Mouse (Mus musculus) liver, adult (tissue): ENCODE results near the gene Ap1m2.

Experiments
- GATA4 ChIP-seq: IDR thresholded peaks from 2 replicates; pipeline ENCODE4 v1.6.1; 2014; ENCODE audit warnings: mild to moderate bottlenecking, low read length; ENCODE audit not compliant: insufficient replicate concordance

Gene Ap1m2

DNA sequence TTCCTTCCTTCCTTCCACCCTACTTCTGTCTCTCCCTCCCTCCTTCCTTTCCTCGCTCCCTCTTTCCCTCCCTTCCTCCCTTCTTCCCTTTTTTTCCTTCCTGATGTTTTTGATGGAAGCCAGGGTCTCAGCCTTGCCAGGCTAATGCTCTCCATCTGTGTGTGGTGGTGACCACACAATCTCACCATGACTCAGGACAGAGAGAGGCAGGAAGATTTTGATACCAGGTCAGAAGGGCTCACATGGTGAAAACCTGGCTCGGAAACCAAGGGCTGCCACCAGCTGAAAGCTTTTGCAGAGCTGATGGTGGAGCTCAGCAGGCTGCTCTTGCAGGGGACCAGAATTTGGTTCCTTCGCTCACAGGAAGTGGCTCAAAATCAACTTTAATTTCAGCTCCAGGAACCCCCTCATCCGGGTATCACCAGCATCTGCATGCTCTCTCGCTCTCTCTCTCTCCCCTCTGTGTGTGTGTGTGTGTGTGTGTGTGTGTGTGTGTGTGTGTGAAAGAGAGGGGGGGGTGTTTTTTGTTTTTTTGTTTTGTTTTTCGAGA is 51.6 kb downstream of the Ap1m2 start:
- TF ChIP-seq GATA4, result no peak

DNA sequence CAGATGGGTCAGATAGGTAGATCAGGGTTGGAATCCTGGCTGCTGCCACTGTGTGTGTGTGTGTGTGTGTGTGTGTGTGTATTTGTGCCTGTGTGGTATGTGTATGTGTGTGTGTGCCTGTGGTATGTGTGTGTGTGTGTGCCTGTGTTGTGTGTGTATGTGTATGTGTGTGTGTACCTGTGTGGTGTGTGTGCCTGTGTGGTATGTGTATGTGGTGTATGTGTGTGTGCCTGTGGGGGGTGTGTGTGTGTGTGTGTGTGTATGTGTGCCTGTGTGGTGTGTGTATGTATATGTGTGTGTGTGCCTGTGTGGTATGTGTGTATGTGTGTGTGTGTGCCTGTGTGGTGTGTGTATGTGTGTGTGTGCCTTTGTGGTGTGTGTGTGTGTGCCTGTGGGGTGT is 57.4 kb downstream of the Ap1m2 start:
- TF ChIP-seq GATA4, result no peak

DNA sequence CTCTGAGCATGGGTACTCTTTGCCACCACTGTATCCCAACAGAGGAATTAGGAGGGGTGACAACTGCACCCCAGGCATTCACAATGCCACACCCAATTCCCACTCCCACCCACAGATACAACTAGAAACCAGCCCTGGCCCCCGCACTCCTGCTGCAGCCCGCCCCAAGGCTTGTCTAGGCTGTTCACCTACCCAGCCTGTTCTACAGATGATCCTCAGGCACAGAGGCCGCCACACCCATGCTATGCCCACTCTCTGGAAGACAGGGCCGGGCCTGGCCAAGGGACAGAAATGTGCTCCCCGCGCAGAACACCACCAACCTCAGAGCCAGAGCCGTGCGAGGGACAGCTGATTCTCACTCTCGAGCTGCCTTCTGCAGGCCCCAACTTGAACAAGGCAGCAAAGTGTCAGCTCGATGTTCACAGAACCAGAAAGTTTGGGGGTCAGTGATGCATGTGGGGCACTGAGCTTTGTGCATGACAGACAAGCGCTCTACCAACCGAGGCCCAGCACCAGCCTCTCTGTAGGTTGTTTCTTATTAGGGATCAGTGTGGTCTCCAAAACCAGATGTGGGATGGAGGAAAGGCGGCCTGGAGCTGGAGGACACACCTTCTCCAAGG is 60.9 kb downstream of the Ap1m2 start:
- no peak for TF ChIP-seq GATA4

DNA sequence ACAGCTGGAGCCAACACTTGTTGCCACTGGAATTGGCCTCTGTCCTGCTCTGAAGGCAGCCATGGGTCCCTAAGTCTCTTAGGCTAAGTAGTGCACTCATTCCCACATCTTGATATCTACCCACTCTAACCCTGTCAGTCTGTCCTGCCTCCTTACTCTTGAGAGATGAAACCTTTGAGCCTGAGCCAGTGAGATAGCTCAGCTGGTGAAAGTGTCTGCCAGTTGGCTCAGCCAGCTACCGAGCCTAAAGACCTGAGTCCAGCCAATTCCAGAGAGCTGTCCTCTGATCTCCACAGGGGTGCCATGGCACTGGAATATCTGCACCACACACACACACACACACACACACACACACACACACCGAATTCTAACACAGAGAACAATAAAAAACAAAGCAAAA is 61.6 kb downstream of the Ap1m2 start:
- TF ChIP-seq GATA4, result no peak

DNA sequence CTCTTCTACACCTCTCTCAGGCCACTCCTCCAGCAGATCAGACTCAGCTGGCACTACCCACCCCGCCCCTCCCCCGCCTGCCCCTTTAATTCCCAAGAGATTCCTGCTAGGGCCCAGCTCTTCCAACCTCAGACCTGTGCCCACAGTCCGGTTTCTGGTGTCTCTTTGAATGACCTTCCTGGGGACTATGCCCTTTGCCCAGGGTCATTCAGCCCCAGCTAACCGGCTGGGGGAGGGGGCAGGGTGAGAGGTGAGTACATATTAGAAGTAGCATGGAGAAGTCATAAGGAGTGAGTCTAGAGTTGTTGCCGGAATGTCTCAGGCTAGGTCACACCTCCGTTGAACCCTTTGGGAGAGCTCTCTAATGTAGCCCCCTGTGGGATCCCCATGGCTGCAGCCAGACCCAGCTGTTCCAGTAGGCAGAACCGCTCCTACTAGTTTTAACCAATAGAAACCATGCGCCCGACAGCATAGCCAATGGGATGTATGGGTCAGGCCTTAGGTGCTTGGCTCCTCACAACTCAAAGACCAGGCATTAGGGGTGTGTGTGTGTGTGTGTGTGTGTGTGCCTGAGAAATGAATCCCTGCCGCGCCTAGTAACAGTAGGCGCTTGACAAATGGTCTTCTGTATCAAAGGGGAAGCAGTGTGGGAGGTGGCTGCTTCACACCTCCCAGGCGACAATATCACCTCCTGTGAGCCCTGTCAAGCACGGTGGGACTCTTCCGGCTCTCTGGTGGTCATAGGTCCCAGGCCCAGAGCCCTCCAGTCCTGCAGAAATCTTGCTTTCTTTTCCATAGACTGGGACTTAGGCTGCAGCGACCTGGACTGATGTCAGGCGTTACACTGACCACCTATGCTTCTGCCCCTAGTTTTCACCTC is 62.3 kb downstream of the Ap1m2 start:
- TF ChIP-seq GATA4, result no peak

DNA sequence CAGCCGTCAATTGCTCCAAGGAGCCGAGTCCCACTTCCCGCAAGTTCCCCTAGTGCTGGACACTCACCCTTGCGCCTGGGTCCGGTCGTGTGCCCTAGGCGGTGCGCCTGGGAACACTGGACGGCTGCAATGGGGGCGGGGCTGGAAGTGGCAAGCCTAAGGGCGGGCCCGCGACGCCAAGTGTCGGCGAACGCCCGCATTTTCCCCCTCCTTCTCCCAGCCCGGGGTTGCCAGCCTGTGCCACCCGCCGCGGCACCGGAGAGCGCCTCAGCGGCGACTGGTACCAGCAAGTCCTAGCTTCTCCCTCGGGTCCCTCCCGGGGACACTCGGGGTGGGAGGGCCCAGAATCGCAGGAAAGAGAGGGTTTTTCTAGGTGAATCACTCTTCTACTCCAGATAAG is 63.8 kb downstream of the Ap1m2 start, which contains the start of gene S1pr5:
TSS of gene S1pr5 (minus strand) at position 118 of the 400 bp plus-strand sequence.
- no peak; the same call in 1 of the 2 replicates for TF ChIP-seq GATA4

DNA sequence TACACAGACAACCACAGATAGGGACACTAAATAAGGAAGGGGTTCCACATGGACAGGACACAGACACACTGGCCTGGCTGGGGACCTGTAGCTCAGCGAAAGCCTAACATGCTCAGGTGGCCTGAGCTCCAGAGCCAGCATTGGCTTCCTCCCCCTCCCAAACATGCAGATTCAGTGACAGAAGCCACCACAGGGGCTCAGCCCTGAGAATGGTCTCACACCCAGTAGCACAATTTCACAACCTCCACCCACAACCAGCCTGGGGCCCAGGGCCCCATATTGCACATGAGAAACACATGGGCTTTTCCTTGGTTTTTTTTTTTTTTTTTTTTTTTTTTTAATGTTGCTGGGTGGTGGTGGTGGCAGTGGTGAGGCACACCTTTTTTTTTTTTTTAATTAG is 65.8 kb downstream of the Ap1m2 start:
- TF ChIP-seq GATA4, result no peak

DNA sequence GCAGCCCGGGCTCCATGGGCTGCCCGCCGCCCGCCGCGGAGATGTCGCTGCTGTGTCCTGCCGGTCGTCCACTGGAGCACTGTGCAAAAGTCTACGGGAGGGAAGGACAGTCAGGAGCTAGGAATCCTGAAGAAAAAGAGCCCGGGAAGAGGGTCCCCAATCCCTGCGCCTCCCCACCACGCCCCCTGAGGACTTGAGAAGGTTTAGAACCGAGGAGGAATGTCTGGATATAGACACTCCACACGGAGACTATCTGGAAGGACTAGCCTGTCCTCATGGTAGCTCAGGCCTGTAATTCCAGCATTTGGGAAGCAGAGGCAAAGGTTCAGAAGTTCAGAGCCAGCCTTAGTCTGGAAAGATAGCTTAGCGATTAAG is 67.0 kb downstream of the Ap1m2 start:
- TF ChIP-seq GATA4, result no peak

DNA sequence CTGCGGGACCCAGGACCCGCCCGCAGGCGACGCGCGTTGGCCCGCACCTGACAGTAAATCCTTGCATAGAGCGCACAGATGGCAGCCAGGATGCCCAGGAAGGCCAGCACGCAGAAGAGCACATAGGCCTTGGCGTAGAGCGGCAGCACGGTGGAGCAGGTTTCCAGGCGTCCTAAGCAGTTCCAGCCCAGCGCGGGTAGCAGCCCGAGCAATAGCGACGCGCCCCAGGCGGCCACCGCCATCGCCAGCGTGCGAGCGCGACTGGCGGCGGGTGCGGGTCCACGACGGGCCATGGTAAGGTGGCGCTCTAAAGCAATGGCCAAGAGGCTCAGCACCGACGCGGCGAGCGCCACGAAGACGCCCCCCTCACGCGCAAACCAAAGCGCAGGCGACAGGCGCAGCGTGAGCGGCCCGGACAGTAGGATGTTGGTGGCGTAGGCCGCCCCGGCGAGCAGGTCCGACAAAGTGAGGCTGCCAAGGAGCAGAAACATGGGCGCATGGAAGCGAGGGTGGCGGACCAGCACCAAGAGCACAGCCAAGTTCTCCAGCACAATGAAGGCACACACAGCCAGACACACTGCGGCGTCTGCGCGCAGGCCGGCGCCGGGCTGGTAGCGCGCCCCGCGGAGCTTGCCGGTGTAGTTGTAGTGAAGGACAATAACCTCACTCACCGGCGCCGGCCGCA is 67.6 kb downstream of the Ap1m2 start:
- no peak for TF ChIP-seq GATA4
